Mouse (Mus musculus): ENCODE measurements around the gene Trim28. TPM values are rescaled to one million over a fixed set of nuclear protein-coding genes. Genes with fewer than 3 reads are reported as not detected.
A peak's percentile ranks its signal among the peaks of the same experiment; 100 is the strongest.

The Trim28 gene
- polyA plus RNA-seq, 1 experiment: 453 TPM

GRCm38 (mm10) chr7:12977682-12978389 lies 21.1 kb upstream of the Trim28 start, which contains the start of gene Zfp446:
TSS of gene Zfp446 (plus strand) at chr7:12977848.
- TF ChIP-seq CTCF (IDR thresholded peaks at IDR 0.05; ENCODE audit: borderline replicate concordance, insufficient read depth, low read length) (no peak), POLR2A (IDR thresholded peaks at IDR 0.05; ENCODE audit: low read depth, low read length) (peak; percentile 80)
- Histone ChIP-seq H3K27ac (ENCODE audit: insufficient read depth, low read length) (peak within 1 kb of the TSS; percentile 80), H3K4me3 (ENCODE audit: insufficient read depth, low read length) (peak within 1 kb of the TSS; percentile 49), H3K4me1 (ENCODE audit: control insufficient read depth, insufficient read depth, low read length) (0 out of 2 replicates have a peak, but pooled peaks cover 5% of the 10 kb centered on the region)

GRCm38 (mm10) chr7:12978931-12979722 lies 19.8 kb upstream of the Trim28 start:
- H3K27ac ChIP-seq (ENCODE audit: insufficient read depth, low read length): peak overlapping the region; percentile 38; the same call in 1 of the 2 replicates
- no peak for TF ChIP-seq POLR2A (IDR thresholded peaks at IDR 0.05; ENCODE audit: low read depth, low read length)
- TF ChIP-seq CTCF (IDR thresholded peaks at IDR 0.05; ENCODE audit: borderline replicate concordance, insufficient read depth, low read length): no peak
- no peak overlapping the region for H3K4me3 ChIP-seq (ENCODE audit: insufficient read depth, low read length)
- H3K4me1 ChIP-seq (ENCODE audit: control insufficient read depth, insufficient read depth, low read length): 0 out of 2 replicates have a peak, but pooled peaks cover 5% of the 10 kb centered on the region

- no peak for TF ChIP-seq POLR2A (IDR thresholded peaks at IDR 0.05; ENCODE audit: low read depth, low read length)
- no peak for TF ChIP-seq CTCF (IDR thresholded peaks at IDR 0.05; ENCODE audit: borderline replicate concordance, insufficient read depth, low read length)
- Histone ChIP-seq H3K27ac (ENCODE audit: insufficient read depth, low read length) (no peak overlapping the region), H3K4me1 (ENCODE audit: control insufficient read depth, insufficient read depth, low read length) (0 out of 2 replicates have a peak, but pooled peaks cover 5% of the 10 kb centered on the region), H3K4me3 (ENCODE audit: insufficient read depth, low read length) (no peak overlapping the region)
Measured at GRCm38 (mm10) chr7:12979776-12980175, 19.1 kb upstream of the Trim28 start.

- 0 out of 2 replicates have a peak, but pooled peaks cover 5% of the 10 kb centered on the region for H3K4me1 ChIP-seq (ENCODE audit: control insufficient read depth, insufficient read depth, low read length)
- H3K4me3 ChIP-seq (ENCODE audit: insufficient read depth, low read length): no peak overlapping the region
- TF ChIP-seq CTCF (IDR thresholded peaks at IDR 0.05; ENCODE audit: borderline replicate concordance, insufficient read depth, low read length) (no peak), POLR2A (IDR thresholded peaks at IDR 0.05; ENCODE audit: low read depth, low read length) (no peak)
- no peak overlapping the region for H3K27ac ChIP-seq (ENCODE audit: insufficient read depth, low read length)
Measured at GRCm38 (mm10) chr7:12980291-12980690, 18.6 kb upstream of the Trim28 start.

- no peak for TF ChIP-seq CTCF (IDR thresholded peaks at IDR 0.05; ENCODE audit: borderline replicate concordance, insufficient read depth, low read length)
- no peak for TF ChIP-seq POLR2A (IDR thresholded peaks at IDR 0.05; ENCODE audit: low read depth, low read length)
- Histone ChIP-seq H3K4me1 (ENCODE audit: control insufficient read depth, insufficient read depth, low read length) (no peaks in the 10 kb centered on the region), H3K4me3 (ENCODE audit: insufficient read depth, low read length) (no peak overlapping the region), H3K27ac (ENCODE audit: insufficient read depth, low read length) (no peak overlapping the region)
Measured at GRCm38 (mm10) chr7:12985724-12986123, 13.2 kb upstream of the Trim28 start.

GRCm38 (mm10) chr7:12986906-12987305 lies 12.0 kb upstream of the Trim28 start:
- Histone ChIP-seq H3K4me1 (ENCODE audit: control insufficient read depth, insufficient read depth, low read length) (no peaks in the 10 kb centered on the region), H3K27ac (ENCODE audit: insufficient read depth, low read length) (no peak overlapping the region), H3K4me3 (ENCODE audit: insufficient read depth, low read length) (no peak overlapping the region)
- no peak for TF ChIP-seq POLR2A (IDR thresholded peaks at IDR 0.05; ENCODE audit: low read depth, low read length)
- TF ChIP-seq CTCF (IDR thresholded peaks at IDR 0.05; ENCODE audit: borderline replicate concordance, insufficient read depth, low read length): no peak

GRCm38 (mm10) chr7:12987409-12988189 lies 11.3 kb upstream of the Trim28 start:
- no peak overlapping the region for H3K4me3 ChIP-seq (ENCODE audit: insufficient read depth, low read length)
- TF ChIP-seq POLR2A (IDR thresholded peaks at IDR 0.05; ENCODE audit: low read depth, low read length) (no peak), CTCF (IDR thresholded peaks at IDR 0.05; ENCODE audit: borderline replicate concordance, insufficient read depth, low read length) (no peak)
- H3K4me1 ChIP-seq (ENCODE audit: control insufficient read depth, insufficient read depth, low read length): no peaks in the 10 kb centered on the region
- no peak overlapping the region for H3K27ac ChIP-seq (ENCODE audit: insufficient read depth, low read length)

- Histone ChIP-seq H3K4me1 (ENCODE audit: control insufficient read depth, insufficient read depth, low read length) (no peaks in the 10 kb centered on the region), H3K27ac (ENCODE audit: insufficient read depth, low read length) (no peak overlapping the region), H3K4me3 (ENCODE audit: insufficient read depth, low read length) (no peak overlapping the region)
- TF ChIP-seq CTCF (IDR thresholded peaks at IDR 0.05; ENCODE audit: borderline replicate concordance, insufficient read depth, low read length): no peak
- no peak for TF ChIP-seq POLR2A (IDR thresholded peaks at IDR 0.05; ENCODE audit: low read depth, low read length)
Measured at GRCm38 (mm10) chr7:12992222-12992621, 6.7 kb upstream of the Trim28 start.

- Histone ChIP-seq H3K4me3 (ENCODE audit: insufficient read depth, low read length) (no peak overlapping the region), H3K4me1 (ENCODE audit: control insufficient read depth, insufficient read depth, low read length) (no peaks in the 10 kb centered on the region), H3K27ac (ENCODE audit: insufficient read depth, low read length) (no peak overlapping the region)
- TF ChIP-seq CTCF (IDR thresholded peaks at IDR 0.05; ENCODE audit: borderline replicate concordance, insufficient read depth, low read length) (no peak), POLR2A (IDR thresholded peaks at IDR 0.05; ENCODE audit: low read depth, low read length) (no peak)
Measured at GRCm38 (mm10) chr7:12993148-12993547, 5.8 kb upstream of the Trim28 start.
